Mouse (Mus musculus) right cerebral cortex, postnatal 36 days (tissue): ENCODE data around the gene Rnf13.

ENCODE experiments used
- DNase-seq, 2 experiments: peaks; one replicate each; pipeline ENCODE4 v3.0.0; 2022; ENCODE audit warnings: low spot score in 2 of 2, mixed read lengths in 1 of 2

Gene Rnf13

DNA sequence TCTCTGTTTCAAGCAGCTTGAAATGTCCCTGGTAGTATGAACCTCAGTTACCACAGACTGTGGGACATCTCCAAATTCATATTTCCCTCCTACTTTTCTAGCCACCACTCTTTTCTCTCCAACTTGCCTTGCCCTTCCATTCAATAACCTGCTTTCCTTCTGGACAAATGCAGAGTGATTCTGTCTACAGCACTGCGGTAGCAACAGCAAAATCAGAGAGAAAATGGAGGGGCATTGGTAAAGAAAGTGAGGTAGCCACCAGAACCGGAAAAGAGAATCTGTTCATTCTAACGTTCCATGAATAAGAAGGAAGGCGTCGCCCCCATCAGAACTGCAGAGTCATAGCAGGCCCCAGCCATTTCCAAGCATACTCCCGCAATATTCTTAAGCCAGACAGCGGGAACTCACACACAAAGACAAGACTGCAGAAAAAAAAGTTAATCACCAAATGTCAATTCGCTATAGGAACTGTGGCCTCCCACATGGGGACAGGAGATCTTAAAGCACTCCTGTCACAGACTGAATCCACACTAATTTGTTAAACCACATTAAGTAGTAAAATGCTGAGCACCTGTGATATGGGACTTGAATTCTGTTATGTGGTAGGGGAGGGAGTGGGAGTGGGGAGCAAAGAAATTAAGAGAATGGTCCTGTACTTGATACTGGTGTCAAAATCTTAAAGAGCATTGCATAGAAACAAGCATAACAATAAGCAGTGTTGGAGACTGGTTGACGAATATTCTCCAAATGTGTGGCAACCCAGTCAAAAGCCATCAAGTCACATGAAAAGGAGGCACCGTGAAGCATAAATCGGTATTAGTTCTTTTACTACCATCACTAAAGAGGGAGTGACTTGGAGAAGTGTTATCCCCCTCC, 110.2 kb downstream of the Rnf13 start:
- peak in 1 of 2 experiments; percentile 28 for DNase-seq

DNA sequence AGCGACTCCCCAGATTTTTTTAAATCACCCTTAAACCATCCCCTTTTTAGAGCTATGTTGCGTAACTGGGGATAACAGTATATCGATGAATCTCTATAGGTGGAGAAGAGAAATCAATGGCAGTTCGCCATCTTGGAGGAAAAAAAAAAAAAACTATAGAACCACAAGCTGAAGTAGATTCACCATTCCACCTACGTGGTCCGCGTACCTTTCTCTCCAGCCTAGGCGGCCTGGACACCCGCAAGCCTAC, 110.7 kb downstream of the Rnf13 start:
- no peak for DNase-seq

DNA sequence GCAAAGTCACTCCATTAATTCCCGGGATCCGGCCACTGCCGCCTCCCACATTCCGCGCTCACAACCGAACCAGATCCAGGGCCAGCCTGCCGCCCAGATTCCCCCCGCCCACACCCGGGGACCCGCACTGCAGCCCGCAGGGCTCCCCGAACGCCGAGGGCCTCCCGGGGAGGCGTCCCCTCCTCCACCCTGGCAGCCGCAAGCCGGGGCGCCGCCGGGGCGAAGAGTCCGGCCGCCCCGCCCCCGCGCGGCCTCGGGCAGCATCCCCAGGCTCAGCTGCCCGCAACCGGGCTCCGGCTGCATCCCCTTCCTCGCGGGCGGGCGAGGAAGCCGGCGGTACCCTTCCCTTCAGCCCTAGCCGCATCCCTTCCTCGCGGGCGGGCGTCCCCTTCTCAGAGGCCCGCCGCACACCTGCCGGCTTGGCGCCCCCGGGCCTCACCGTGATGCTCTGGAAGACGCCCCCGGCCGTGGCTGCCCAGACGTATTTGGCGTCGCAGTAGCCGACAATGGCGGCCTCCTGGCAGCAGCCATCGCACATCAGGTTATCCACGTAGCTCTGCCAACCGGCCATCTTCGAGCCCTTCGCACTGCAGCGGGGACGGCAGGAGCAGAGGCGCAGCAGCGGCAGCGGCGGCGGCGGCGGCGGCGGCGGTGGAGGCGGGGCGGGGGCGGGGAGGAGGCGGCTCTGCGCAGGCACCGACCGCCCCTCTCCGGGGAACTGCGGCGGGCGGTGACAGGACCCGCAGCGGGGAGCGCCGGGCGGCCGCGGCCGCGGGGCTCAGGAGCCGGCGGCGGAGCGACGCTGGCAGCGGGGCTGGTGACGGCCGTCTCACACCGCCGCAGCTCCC, 111.3 kb downstream of the Rnf13 start:
- peak; percentile 43 to 53 for DNase-seq

DNA sequence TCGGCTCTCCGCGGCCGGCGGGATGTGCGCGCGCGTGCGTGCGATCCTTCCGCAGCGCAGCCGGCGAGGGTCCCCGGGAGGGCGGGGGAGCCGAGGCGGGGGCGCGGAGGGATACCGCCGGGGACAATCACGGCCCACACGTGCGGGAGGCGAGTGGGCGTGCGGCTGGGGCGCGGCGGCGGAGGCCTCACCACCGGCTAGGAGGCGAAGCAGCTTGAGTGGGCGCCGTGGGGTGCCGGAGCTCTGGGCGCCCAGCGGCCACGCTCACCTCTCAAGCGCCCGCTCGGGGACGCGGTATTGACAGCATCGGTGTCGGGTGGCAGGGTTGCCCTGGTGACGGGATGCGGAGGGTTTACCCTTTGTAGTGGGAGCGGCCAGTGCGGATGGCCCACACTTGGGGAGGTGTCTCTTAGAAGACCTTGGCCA, 111.9 kb downstream of the Rnf13 start, which contains the start of gene Pfn2:
Gene Pfn2 (minus strand): TSS at position 320 of the 426 bp plus-strand sequence.
- peak; percentile 60 to 73 for DNase-seq

DNA sequence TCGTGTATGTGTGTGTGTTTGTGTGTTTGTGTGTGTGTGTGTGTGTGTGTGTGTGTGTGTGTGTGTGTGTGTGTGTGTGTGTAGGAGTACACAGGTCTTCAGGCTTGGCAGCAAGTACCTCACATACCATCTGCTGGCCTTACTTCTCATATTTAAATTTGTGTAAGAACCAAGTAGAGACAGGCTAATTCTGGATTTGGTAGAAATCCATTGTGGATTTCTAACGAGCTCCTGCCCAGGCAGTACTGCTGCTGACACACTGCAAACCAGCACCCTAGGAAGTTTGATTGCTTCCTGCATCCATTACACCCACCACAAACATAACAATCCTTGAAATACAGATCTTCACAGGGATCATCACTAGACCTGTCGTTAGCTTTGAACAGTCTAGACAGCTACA, 147.1 kb downstream of the Rnf13 start:
- peak in 1 of 2 experiments; percentile 32 for DNase-seq
